Mouse (Mus musculus): Measurements from ENCODE around the gene Ksr1.

Ksr1 gene

DNA sequence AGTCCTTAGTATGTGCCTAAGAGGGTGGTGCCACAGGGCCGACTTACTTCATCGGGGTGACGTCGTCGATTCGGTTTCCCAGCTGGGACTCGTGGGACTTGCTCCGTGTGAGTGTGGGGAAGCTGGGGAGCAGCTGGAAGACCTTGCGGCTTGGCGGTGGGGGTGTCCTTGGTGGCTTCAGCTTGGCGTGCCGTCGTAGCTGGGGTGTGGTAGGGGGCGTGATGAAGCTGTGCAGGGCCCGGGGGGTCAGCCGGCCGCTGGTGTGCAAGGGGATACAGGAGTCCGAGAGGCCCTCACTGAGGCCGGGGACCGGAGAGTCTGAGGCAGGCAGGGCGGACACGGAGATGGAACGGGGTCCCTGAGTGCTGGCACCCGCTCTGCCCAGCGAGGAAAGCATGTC lies 101.4 kb downstream of the Ksr1 start:
- DNase-seq (ENCODE audit: low read depth, low spot score) = no peak

DNA sequence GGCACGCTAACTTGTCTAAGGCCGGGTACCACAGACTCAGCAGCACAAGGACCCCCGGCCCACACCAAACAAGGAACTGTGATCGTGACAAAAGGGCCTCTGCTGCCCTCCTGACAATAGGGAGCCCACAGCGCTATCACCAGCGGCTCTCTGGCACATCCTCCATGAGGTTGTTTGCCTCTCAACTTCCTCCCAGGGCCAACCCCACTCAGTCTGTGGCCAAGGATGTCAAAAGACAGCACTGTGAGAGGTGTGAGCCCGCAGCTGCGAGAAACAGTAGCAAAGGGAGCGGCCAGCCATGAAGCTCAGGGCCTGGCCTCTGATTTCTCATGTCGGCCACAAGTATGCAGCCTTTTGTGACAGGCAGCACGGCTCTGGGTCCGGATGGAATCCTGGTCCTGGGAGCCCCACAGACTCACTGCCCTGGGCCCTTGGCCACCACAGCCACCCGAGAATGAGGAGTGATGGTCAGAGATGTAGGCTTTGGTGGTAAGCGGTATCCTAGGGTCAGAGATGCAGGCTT lies 104.2 kb downstream of the Ksr1 start:
- DNase-seq (ENCODE audit: low read depth, low spot score) = no peak

- DNase-seq (ENCODE audit: low read depth, low spot score) = peak; percentile 16
Observed at GRCm38 (mm10) chr11:79039488-79039887, 106.7 kb downstream of the Ksr1 start.

- no peak for DNase-seq (ENCODE audit: low read depth, low spot score)
Observed at GRCm38 (mm10) chr11:79037555-79037954, 108.7 kb downstream of the Ksr1 start.

DNA sequence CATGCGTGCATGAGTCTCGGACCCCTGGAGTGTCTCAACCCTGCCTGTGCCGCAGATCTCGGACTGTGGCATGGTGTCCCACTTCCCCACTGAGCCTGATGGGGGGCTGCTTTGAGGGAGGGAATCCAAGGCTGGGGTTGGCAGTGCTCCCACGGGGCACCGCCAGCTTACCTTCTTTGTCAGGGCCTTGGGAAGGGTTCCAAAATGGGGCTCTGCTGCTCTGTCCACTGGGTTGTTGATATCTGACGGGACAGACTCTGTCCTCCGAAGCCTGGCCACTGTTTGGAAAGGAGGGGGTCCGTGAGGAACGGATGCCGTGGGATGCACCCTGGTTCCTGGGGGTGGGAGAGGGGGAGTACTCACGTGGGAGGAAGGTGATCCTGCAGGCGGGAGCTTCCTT lies 109.9 kb downstream of the Ksr1 start:
- no peak for DNase-seq (ENCODE audit: low read depth, low spot score)

DNA sequence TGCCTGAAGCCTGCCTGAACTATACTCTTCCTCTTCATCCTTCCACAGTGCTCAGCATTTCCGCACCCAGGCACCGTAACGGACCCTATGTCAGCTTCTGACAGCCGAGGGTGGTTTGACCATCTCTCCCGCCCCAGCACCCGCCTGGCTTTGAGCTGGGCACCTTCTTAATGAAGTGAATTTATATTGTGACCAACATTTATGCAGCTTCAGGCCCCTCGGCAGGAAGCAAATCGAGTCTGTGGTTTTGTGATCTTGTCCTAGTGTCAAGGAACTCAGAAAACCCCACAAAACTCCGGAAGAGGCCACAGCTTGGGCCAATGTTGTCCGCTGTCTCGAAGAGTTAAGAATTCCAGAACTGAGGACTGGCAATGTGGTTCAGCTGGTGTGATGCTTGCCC lies 112.6 kb downstream of the Ksr1 start:
- DNase-seq (ENCODE audit: low read depth, low spot score) = no peak

GRCm38 (mm10) chr11:79033021-79033420 lies 113.2 kb downstream of the Ksr1 start:
- DNase-seq (ENCODE audit: low read depth, low spot score) = no peak

DNA sequence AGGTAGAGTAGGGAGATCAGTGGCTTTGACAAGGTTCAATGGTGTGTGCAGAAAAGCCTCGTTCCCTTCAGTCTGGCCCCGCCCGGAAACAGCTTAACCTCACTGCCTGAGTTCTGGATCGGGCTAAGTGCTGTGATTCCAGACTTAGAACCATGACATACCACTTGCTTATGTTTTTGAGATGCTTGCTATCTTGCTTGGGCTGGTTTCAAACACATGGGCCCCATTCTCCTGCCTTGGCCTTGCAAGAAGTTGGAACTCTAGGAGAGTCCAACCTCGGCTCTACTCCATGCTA lies 114.8 kb downstream of the Ksr1 start:
- no peak for DNase-seq (ENCODE audit: low read depth, low spot score)

- peak; percentile 48 for DNase-seq (ENCODE audit: low read depth, low spot score)
Observed at GRCm38 (mm10) chr11:79030570-79031451, 115.4 kb downstream of the Ksr1 start.

DNA sequence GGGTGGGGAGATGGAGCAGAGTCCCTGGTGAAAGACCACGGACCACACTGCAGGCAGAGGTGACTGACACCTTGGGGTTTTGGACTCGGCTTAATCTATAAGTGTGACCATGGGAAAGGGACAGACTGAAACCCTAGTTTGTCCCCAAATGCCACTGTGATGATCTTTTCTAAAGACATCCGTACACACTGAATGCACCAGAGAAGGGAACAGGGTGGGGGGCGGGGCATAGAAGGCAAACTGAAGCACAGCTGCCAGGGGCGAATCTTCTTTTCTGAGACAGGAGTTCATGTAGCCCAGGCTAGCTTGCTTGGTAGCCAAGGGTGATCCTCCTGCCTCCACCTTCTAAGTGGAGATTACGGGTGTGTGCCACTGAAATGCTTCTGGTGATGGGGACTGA lies 122.5 kb downstream of the Ksr1 start:
- DNase-seq (ENCODE audit: low read depth, low spot score) = no peak

GRCm38 (mm10) chr11:79023342-79023741 lies 122.9 kb downstream of the Ksr1 start:
- no peak for DNase-seq (ENCODE audit: low read depth, low spot score)

GRCm38 (mm10) chr11:79022836-79023235 lies 123.4 kb downstream of the Ksr1 start:
- no peak for DNase-seq (ENCODE audit: low read depth, low spot score)

- peak; percentile 73 for DNase-seq (ENCODE audit: low read depth, low spot score)
Observed at GRCm38 (mm10) chr11:79020535-79021045, 125.6 kb downstream of the Ksr1 start.

GRCm38 (mm10) chr11:79019839-79020534 lies 126.2 kb downstream of the Ksr1 start:
- DNase-seq (ENCODE audit: low read depth, low spot score) = peak; percentile 73

- peak; percentile 83 for DNase-seq (ENCODE audit: low read depth, low spot score)
Observed at GRCm38 (mm10) chr11:79018954-79019704, 127.1 kb downstream of the Ksr1 start.

- DNase-seq (ENCODE audit: low read depth, low spot score) = no peak
Observed at GRCm38 (mm10) chr11:79017161-79017606, 129.0 kb downstream of the Ksr1 start.

GRCm38 (mm10) chr11:79016236-79016635 lies 130.0 kb downstream of the Ksr1 start:
- DNase-seq (ENCODE audit: low read depth, low spot score) = no peak

DNA sequence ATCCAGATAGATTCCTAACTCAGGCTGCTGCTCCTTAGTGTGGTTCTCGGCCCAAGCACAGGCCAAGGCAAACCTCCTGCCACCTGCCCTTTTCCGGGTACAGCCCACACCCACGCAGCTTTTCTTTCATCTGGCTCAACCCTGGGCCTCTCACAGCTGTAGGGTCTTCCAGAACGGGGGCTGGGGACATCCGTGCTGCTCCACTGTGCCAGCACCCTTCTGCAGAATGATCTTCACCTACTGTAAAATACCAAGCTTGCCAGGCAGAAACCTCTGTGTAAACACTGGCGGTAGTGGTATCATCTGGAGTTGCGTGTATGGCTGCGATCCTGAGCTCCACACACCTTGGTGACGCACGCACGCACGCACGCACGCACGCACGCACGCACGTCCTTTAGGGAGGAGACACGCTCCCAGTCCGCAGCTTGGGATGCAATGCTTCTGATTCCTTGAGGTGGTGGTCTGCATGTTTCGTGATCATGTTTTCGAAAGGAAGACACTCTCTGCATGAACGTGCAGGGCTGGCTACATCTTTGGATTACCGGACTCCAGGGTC lies 130.5 kb downstream of the Ksr1 start:
- peak; percentile 59 for DNase-seq (ENCODE audit: low read depth, low spot score)

DNA sequence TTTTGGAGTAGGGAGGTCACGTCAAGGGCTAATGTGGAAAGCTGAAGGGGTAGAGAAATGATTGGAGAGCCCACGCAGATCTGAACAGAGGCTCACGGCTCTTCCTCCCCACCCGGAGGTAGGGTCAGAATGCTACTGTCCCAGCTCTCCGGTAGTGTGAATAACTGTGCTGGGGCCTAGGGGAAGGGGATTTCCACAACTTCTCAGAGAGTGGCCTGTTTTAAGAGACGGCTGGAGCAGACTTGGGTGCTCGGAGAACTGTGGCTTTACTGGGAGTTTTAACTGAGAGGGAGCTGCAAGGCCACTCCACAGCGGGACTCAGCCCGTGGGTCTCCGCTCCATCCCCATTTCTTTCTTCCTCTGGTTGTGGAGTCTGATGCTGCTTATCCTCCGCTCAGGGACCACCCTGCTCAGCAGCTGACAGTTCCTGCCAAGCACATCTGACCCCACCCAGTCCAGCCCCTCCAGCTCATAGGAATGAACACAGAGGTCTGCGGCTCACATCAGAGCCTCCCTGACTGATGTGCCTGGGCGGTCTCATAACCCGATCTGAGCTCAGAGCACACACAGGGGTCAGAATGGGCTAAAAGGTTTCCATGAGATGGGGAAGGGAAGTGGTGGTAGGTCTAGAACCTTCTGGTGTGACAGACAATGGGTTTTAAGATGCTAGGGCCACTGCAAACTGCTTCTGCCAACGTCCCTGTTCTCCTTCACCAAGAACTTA lies 131.4 kb downstream of the Ksr1 start:
- no peak for DNase-seq (ENCODE audit: low read depth, low spot score)

DNA sequence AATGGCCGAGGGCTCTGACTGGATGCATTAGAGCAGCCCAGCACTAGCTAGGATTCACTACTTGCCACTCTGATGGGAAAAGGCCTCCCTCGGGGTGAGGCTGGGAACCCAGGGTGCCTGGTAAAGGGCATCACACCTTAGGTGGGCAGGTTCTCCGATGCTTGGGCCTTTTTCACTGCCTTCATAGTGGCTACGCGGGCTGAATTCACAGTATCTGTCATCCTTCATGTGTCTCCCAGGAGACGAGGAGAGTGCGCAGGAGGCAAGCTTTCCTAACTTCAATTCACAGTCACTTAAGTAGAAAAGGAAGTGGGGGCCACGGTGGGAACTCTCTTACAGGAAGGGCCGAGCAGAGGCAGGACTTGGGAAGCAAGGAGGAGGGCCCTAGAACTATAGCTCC lies 132.4 kb downstream of the Ksr1 start:
- no peak for DNase-seq (ENCODE audit: low read depth, low spot score)

GRCm38 (mm10) chr11:79013056-79013455 lies 133.2 kb downstream of the Ksr1 start:
- no peak for DNase-seq (ENCODE audit: low read depth, low spot score)
